Mouse (Mus musculus): ENCODE measurements around the gene Cep128. TPM values are rescaled to one million over a fixed set of nuclear protein-coding genes. Genes with fewer than 3 reads are reported as not detected.

Gene Cep128
- total RNA-seq, 1 experiment from 2014 or later, result 14.0 TPM

DNA sequence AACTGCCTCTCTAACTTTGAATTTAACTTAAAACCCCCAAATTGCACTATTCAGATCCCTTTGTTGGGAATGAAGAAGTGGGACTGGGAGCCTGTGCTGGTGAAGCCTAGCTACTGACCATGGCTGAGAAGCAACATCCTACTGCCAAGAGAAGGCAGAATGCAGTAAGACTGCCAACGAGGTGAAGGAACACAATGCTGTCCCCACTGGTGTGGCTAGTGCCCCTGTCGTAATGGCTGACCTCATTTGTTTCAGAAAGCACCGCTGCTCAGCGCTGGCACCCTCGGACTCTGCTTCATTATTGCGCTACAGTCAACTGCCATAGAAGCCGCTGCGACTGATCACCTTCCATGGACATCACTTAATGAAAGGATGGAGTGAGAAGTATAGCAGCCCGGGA is 298.2 kb downstream of the Cep128 start:
- no peak for ATAC-seq (replicated peaks; ENCODE audit: insufficient number of reproducible peaks, low FRiP score, low TSS enrichment, poor library complexity, severe bottlenecking)

DNA sequence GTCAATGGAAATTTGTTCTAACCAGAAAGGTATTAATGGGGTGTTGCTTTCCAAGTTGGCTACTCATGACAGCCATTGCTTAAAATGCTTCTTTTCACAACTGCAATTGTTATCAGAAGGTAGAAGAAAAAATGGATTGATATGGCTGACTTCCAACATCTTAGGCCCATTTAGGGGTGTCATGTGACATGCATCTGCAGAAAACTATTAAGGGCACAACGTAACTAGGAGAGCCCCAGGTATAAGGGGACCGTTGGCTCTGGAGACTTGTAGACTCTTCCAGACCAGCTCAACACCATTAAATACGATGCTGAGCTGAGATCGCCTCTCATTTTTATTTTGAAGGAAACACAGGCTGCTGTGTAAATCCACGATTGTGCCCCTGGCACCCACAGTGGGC is 308.6 kb downstream of the Cep128 start:
- no peak for ATAC-seq (replicated peaks; ENCODE audit: insufficient number of reproducible peaks, low FRiP score, low TSS enrichment, poor library complexity, severe bottlenecking)

DNA sequence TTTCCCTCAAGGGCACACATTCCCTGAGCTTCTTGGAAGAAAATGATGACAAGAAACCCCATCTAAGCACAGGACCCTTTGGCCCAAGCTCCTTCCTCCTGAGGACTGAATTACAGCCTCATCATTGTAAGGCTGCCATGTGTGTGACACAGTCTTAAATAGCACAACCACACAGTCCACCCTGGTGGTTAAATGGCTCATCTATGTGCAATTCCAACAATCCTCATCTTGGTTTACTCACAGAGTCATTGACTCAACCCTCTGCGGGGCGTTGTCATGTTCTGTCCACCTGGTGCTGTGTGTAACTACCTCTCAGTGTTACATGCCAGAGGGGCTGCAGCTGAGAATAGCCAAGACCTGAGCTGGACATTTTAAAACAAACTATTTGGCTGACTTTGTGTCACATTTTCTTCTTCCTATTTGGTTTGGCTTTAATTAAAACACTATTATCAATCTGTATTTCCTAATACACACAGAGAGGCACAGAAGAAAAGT is 313.6 kb downstream of the Cep128 start:
- no peak for ATAC-seq (replicated peaks; ENCODE audit: insufficient number of reproducible peaks, low FRiP score, low TSS enrichment, poor library complexity, severe bottlenecking)

DNA sequence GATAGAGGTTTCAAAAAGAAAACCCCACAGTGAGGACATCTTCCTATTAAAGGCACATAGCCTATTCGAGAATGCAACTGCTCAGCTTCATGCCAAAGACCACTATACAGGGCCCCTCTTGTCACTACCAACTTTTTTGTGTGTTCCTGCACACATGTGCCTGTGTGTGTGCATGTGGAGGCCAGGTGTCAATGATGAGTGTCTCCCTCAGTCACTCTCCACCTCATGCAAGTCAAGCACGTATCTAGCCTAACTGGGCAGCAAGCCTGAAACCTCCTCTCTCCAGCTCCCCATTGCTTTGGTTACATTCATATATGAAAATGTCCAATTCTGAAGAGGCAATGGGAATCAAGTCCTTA is 317.1 kb downstream of the Cep128 start:
- no peak for ATAC-seq (replicated peaks; ENCODE audit: insufficient number of reproducible peaks, low FRiP score, low TSS enrichment, poor library complexity, severe bottlenecking)

GRCm38 (mm10) chr12:91066286-91067082 is 317.7 kb downstream of the Cep128 start:
- no peak for ATAC-seq (replicated peaks; ENCODE audit: insufficient number of reproducible peaks, low FRiP score, low TSS enrichment, poor library complexity, severe bottlenecking)

- ATAC-seq (replicated peaks; ENCODE audit: insufficient number of reproducible peaks, low FRiP score, low TSS enrichment, poor library complexity, severe bottlenecking), result no peak
These were observed 318.8 kb downstream of the Cep128 start for GRCm38 (mm10) chr12:91065423-91065822.

- ATAC-seq (replicated peaks; ENCODE audit: insufficient number of reproducible peaks, low FRiP score, low TSS enrichment, poor library complexity, severe bottlenecking), result no peak
These were observed 319.7 kb downstream of the Cep128 start for GRCm38 (mm10) chr12:91064368-91064999.

GRCm38 (mm10) chr12:91063337-91064015 is 320.7 kb downstream of the Cep128 start:
- no peak for ATAC-seq (replicated peaks; ENCODE audit: insufficient number of reproducible peaks, low FRiP score, low TSS enrichment, poor library complexity, severe bottlenecking)

- ATAC-seq (replicated peaks; ENCODE audit: insufficient number of reproducible peaks, low FRiP score, low TSS enrichment, poor library complexity, severe bottlenecking), result no peak
These were observed 321.5 kb downstream of the Cep128 start for GRCm38 (mm10) chr12:91062681-91063080.

DNA sequence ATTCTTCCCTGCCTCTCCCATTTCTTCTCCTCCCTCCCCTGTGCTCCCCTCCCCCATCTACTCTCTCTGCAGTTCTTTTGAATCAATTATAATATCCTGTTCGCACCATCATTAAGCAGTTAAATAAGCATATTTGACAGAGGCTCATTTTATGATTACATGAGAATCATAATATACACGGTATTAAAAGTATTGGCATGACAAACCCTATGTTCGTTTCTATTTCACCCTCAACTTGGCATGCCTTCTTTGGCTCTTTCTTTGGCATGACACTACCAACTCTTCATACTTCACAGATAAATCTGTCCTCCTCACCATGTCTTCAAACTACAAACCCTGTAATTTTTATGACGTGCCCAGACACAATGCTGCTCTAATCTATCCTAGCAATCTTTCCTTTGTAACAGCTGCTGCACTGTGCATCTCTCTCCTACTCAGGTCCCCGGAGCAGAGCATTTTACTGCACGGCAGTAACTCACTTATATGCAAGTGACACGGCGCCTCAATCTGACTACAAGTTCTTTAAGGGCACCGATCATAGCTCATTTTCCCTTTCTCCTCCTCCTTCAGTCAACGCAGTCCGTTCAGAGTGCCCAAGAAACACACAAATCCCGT is 324.4 kb downstream of the Cep128 start:
- ATAC-seq (replicated peaks; ENCODE audit: insufficient number of reproducible peaks, low FRiP score, low TSS enrichment, poor library complexity, severe bottlenecking), result no peak

- ATAC-seq (replicated peaks; ENCODE audit: insufficient number of reproducible peaks, low FRiP score, low TSS enrichment, poor library complexity, severe bottlenecking), result no peak
These were observed 327.3 kb downstream of the Cep128 start for GRCm38 (mm10) chr12:91056885-91057284.

DNA sequence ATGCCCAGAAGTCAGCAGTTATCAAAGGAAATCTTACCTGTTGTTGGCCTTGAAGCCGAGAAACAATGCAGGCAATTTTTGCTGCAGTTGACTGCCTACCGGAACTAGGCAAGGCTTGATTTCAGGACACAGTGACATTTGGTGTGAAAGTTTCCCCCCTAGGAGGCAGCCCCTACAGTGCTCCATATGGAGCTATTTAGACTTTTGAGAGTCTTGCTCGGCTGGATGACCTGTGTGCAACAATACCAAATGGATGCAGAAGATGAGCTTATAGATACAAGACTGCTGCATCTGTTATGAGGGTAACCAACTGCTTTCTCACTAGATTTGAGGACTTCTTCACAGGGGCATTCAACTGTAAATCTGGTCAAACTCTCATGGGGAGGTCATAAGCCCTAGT is 331.9 kb downstream of the Cep128 start:
- no peak for ATAC-seq (replicated peaks; ENCODE audit: insufficient number of reproducible peaks, low FRiP score, low TSS enrichment, poor library complexity, severe bottlenecking)

GRCm38 (mm10) chr12:91050593-91051325 is 333.4 kb downstream of the Cep128 start:
- ATAC-seq (replicated peaks; ENCODE audit: insufficient number of reproducible peaks, low FRiP score, low TSS enrichment, poor library complexity, severe bottlenecking), result no peak

- ATAC-seq (replicated peaks; ENCODE audit: insufficient number of reproducible peaks, low FRiP score, low TSS enrichment, poor library complexity, severe bottlenecking), result no peak
These were observed 342.8 kb downstream of the Cep128 start for GRCm38 (mm10) chr12:91041363-91041762.

DNA sequence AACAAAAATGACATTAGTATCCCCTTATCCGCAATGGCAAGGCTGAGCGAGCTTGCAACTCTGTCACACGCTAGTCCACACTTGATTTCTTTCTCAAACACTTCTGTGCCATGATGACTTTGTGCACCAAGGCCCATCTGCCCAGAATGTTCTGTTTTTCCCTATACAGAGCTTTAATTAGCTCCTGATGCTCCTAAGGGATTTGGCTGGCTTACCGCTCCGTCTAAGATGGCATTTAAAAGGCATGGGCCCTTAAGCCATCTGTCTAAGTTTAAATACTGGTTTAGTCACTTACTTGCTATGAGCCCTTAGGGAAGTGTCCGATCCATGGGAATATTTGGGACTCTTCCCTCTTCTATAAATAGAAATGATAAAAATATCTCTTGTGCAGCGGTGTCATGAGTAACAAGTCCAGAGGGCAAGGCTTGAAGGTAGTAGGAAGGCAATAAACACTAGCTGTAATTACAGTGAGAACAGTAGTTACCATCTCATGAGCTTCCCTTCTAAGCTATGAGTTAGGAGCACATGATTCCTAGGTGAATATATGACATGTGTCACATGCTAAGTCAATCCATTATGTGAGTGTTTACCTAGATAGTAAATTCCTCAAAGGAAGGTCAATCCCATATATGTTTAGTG is 343.8 kb downstream of the Cep128 start:
- no peak for ATAC-seq (replicated peaks; ENCODE audit: insufficient number of reproducible peaks, low FRiP score, low TSS enrichment, poor library complexity, severe bottlenecking)

- no peak for ATAC-seq (replicated peaks; ENCODE audit: insufficient number of reproducible peaks, low FRiP score, low TSS enrichment, poor library complexity, severe bottlenecking)
These were observed 355.1 kb downstream of the Cep128 start for GRCm38 (mm10) chr12:91029116-91029515.

- ATAC-seq (replicated peaks; ENCODE audit: insufficient number of reproducible peaks, low FRiP score, low TSS enrichment, poor library complexity, severe bottlenecking), result no peak
These were observed 356.5 kb downstream of the Cep128 start for GRCm38 (mm10) chr12:91027681-91028080.

GRCm38 (mm10) chr12:91027100-91027499 is 357.1 kb downstream of the Cep128 start:
- ATAC-seq (replicated peaks; ENCODE audit: insufficient number of reproducible peaks, low FRiP score, low TSS enrichment, poor library complexity, severe bottlenecking), result no peak

Data from monocyte, adult 5-6 weeks (primary cell).